Mouse (Mus musculus): ENCODE data around the gene Usp3.

Gene Usp3

GRCm38 (mm10) chr9:66575041-66575877, 17.7 kb downstream of the Usp3 start:
- DNase-seq (ENCODE audit: low read depth, low spot score), result no peak

- DNase-seq (ENCODE audit: low read depth, low spot score), result no peak
Observed at GRCm38 (mm10) chr9:66571986-66572700, 20.8 kb downstream of the Usp3 start.

GRCm38 (mm10) chr9:66562215-66562614, 30.7 kb downstream of the Usp3 start:
- no peak for DNase-seq (ENCODE audit: low read depth, low spot score)

GRCm38 (mm10) chr9:66561496-66561895, 31.4 kb downstream of the Usp3 start:
- no peak for DNase-seq (ENCODE audit: low read depth, low spot score)

GRCm38 (mm10) chr9:66560728-66561127, 32.2 kb downstream of the Usp3 start:
- DNase-seq (ENCODE audit: low read depth, low spot score), result no peak

- no peak for DNase-seq (ENCODE audit: low read depth, low spot score)
Observed at GRCm38 (mm10) chr9:66560295-66560694, 32.6 kb downstream of the Usp3 start.

GRCm38 (mm10) chr9:66558971-66559370, 34.0 kb downstream of the Usp3 start:
- no peak for DNase-seq (ENCODE audit: low read depth, low spot score)

GRCm38 (mm10) chr9:66542785-66543184, 50.2 kb downstream of the Usp3 start:
- no peak for DNase-seq (ENCODE audit: low read depth, low spot score)

- no peak for DNase-seq (ENCODE audit: low read depth, low spot score)
Observed at GRCm38 (mm10) chr9:66521595-66521994, 71.3 kb downstream of the Usp3 start.

- DNase-seq (ENCODE audit: low read depth, low spot score), result no peak
Observed at GRCm38 (mm10) chr9:66520299-66520698, 72.6 kb downstream of the Usp3 start.

- no peak for DNase-seq (ENCODE audit: low read depth, low spot score)
Observed at GRCm38 (mm10) chr9:66518901-66519300, 74.0 kb downstream of the Usp3 start.

GRCm38 (mm10) chr9:66518251-66518650, 74.7 kb downstream of the Usp3 start:
- no peak for DNase-seq (ENCODE audit: low read depth, low spot score)

- no peak for DNase-seq (ENCODE audit: low read depth, low spot score)
Observed at GRCm38 (mm10) chr9:66517746-66518145, 75.2 kb downstream of the Usp3 start.

- no peak for DNase-seq (ENCODE audit: low read depth, low spot score)
Observed at GRCm38 (mm10) chr9:66516296-66516940, 76.5 kb downstream of the Usp3 start.

GRCm38 (mm10) chr9:66515680-66516210, 77.2 kb downstream of the Usp3 start:
- DNase-seq (ENCODE audit: low read depth, low spot score), result no peak

GRCm38 (mm10) chr9:66515115-66515514, 77.8 kb downstream of the Usp3 start:
- no peak for DNase-seq (ENCODE audit: low read depth, low spot score)

- DNase-seq (ENCODE audit: low read depth, low spot score), result peak; percentile 93
Observed at GRCm38 (mm10) chr9:66514256-66514770, 78.6 kb downstream of the Usp3 start, which contains the start of gene Fbxl22. Fbxl22 (minus strand) TSS chr9:66514593.

- DNase-seq (ENCODE audit: low read depth, low spot score), result no peak
Observed at GRCm38 (mm10) chr9:66513661-66514255, 79.2 kb downstream of the Usp3 start.

GRCm38 (mm10) chr9:66513150-66513549, 79.8 kb downstream of the Usp3 start:
- DNase-seq (ENCODE audit: low read depth, low spot score), result no peak

GRCm38 (mm10) chr9:66512351-66512671, 80.6 kb downstream of the Usp3 start:
- peak; percentile 94 for DNase-seq (ENCODE audit: low read depth, low spot score)

- peak; percentile 98 for DNase-seq (ENCODE audit: low read depth, low spot score)
Observed at GRCm38 (mm10) chr9:66511580-66512350, 81.2 kb downstream of the Usp3 start.

All from ZHBTc4 (cell line).